Mouse (Mus musculus): ENCODE measurements around the gene Klc2. TPM values are rescaled to one million over a fixed set of nuclear protein-coding genes. Genes with fewer than 3 reads are reported as not detected.

Gene Klc2
- polyA plus RNA-seq, 1 experiment from 2014 or later = 13.1 TPM

- H3K27me3 ChIP-seq (replicated peaks; ENCODE audit: control insufficient read depth, insufficient read depth, low read length) = peaks cover 9% of the 10 kb centered on the region; the same call in 1 of the 2 replicates
- no peaks in the 10 kb centered on the region for H3K36me3 ChIP-seq (ENCODE audit: control insufficient read depth, insufficient read depth, low read length)
- no peak overlapping the region for H3K9ac ChIP-seq (ENCODE audit: low read depth, low read length)
- 30% methylated on average over 16 of the region's 16 CpGs for WGBS
- H3K4me2 ChIP-seq (ENCODE audit: low read depth, low read length) = no peak overlapping the region
- no peaks in the 10 kb centered on the region for H3K9me3 ChIP-seq (ENCODE audit: control insufficient read depth, low read length)
- 0 out of 2 replicates have a peak overlapping the region, but pooled peaks have one; percentile 54 for H3K27ac ChIP-seq (replicated peaks; ENCODE audit: low read depth, low read length)
- H3K4me1 ChIP-seq (ENCODE audit: control insufficient read depth, insufficient read depth, low read length) = peaks cover 32% of the 10 kb centered on the region
- no peak overlapping the region for H3K4me3 ChIP-seq (ENCODE audit: low read depth, low read length)
- ATAC-seq (ENCODE audit: low read depth) (no peak), DNase-seq (ENCODE audit: low spot score) (no peak)
Measured at GRCm38 (mm10) chr19:5057876-5058775, 60.2 kb downstream of the Klc2 start.

Other genes starting within 250 kb of the Klc2 start
- gene Actn3, start 240.7 kb downstream of the Klc2 start, polyA plus RNA-seq (2014; fragmentation: Nextera tagmentation; extraction: Ambion mirVana) = 21.4 TPM in 2 replicates
- 8.6 and 11.6 TPM in 2 replicates for gene Zdhhc24, start 239.9 kb downstream of the Klc2 start, polyA plus RNA-seq (2014; fragmentation: Nextera tagmentation; extraction: Ambion mirVana)
- gene Bbs1, start 211.9 kb downstream of the Klc2 start, polyA plus RNA-seq (2014; fragmentation: Nextera tagmentation; extraction: Ambion mirVana) = 4.2 and 5.6 TPM in 2 replicates
- 78.8 and 95.0 TPM in 2 replicates for gene Dpp3, start 190.3 kb downstream of the Klc2 start, polyA plus RNA-seq (2014; fragmentation: Nextera tagmentation; extraction: Ambion mirVana)
- gene Peli3, start 175.4 kb downstream of the Klc2 start, polyA plus RNA-seq (2014; fragmentation: Nextera tagmentation; extraction: Ambion mirVana) = 2.0 and 2.3 TPM in 2 replicates
- gene Mrpl11, start 156.4 kb downstream of the Klc2 start, polyA plus RNA-seq (2014; fragmentation: Nextera tagmentation; extraction: Ambion mirVana) = 104 and 109 TPM in 2 replicates
- gene Npas4, start 128.2 kb downstream of the Klc2 start, polyA plus RNA-seq (2014; fragmentation: Nextera tagmentation; extraction: Ambion mirVana) = 0.07 TPM in 1 of 2 replicates, not detected in the other
- 4.0 and 4.1 TPM in 2 replicates for gene Slc29a2, start 94.7 kb downstream of the Klc2 start, polyA plus RNA-seq (2014; fragmentation: Nextera tagmentation; extraction: Ambion mirVana)
- 42.9 and 51.5 TPM in 2 replicates for gene B4gat1, start 79.7 kb downstream of the Klc2 start, polyA plus RNA-seq (2014; fragmentation: Nextera tagmentation; extraction: Ambion mirVana)
- 0.51 and 1.7 TPM in 2 replicates for gene AC124502.3, start 79.7 kb downstream of the Klc2 start, polyA plus RNA-seq (2014; fragmentation: Nextera tagmentation; extraction: Ambion mirVana)
- gene Brms1, start 77.2 kb downstream of the Klc2 start, polyA plus RNA-seq (2014; fragmentation: Nextera tagmentation; extraction: Ambion mirVana) = 35.0 and 38.7 TPM in 2 replicates
- 2.3 and 3.0 TPM in 2 replicates for gene Rin1, start 68.1 kb downstream of the Klc2 start, polyA plus RNA-seq (2014; fragmentation: Nextera tagmentation; extraction: Ambion mirVana)
- gene Cd248, start 50.5 kb downstream of the Klc2 start, polyA plus RNA-seq (2014; fragmentation: Nextera tagmentation; extraction: Ambion mirVana) = 138 and 146 TPM in 2 replicates
- gene Tmem151a, start 33.0 kb downstream of the Klc2 start, polyA plus RNA-seq (2014; fragmentation: Nextera tagmentation; extraction: Ambion mirVana) = 2.6 and 3.0 TPM in 2 replicates
- gene Yif1a, start 30.0 kb downstream of the Klc2 start, polyA plus RNA-seq (2014; fragmentation: Nextera tagmentation; extraction: Ambion mirVana) = 137 and 140 TPM in 2 replicates
- gene Cnih2, start 20.0 kb downstream of the Klc2 start, polyA plus RNA-seq (2014; fragmentation: Nextera tagmentation; extraction: Ambion mirVana) = 36.0 and 45.8 TPM in 2 replicates
- 225 and 254 TPM in 2 replicates for gene Rab1b, start 11.5 kb downstream of the Klc2 start, polyA plus RNA-seq (2014; fragmentation: Nextera tagmentation; extraction: Ambion mirVana)
- gene Pacs1, start 154.6 kb upstream of the Klc2 start, polyA plus RNA-seq (2014; fragmentation: Nextera tagmentation; extraction: Ambion mirVana) = 28.1 and 30.9 TPM in 2 replicates
- gene Sf3b2, start 176.9 kb upstream of the Klc2 start, polyA plus RNA-seq (2014; fragmentation: Nextera tagmentation; extraction: Ambion mirVana) = 247 and 281 TPM in 2 replicates
- 4.0 and 4.3 TPM in 2 replicates for gene Gal3st3, start 179.8 kb upstream of the Klc2 start, polyA plus RNA-seq (2014; fragmentation: Nextera tagmentation; extraction: Ambion mirVana)
- not detected in 2 replicates for gene Catsper1, start 217.2 kb upstream of the Klc2 start, polyA plus RNA-seq (2014; fragmentation: Nextera tagmentation; extraction: Ambion mirVana)
- gene Cst6, start 231.0 kb upstream of the Klc2 start, polyA plus RNA-seq (2014; fragmentation: Nextera tagmentation; extraction: Ambion mirVana) = 7.5 and 9.2 TPM in 2 replicates
- gene Eif1ad, start 248.2 kb upstream of the Klc2 start, polyA plus RNA-seq (2014; fragmentation: Nextera tagmentation; extraction: Ambion mirVana) = 35.0 and 35.7 TPM in 2 replicates
- gene Banf1, start 248.6 kb upstream of the Klc2 start, polyA plus RNA-seq (2014; fragmentation: Nextera tagmentation; extraction: Ambion mirVana) = 375 and 387 TPM in 2 replicates

All from embryonic facial prominence, embryonic 14.5 days (tissue).